Mouse (Mus musculus): ENCODE measurements around the gene Dnpep. TPM values are rescaled to one million over a fixed set of nuclear protein-coding genes. Genes with fewer than 3 reads are reported as not detected.

Dnpep gene
- polyA plus RNA-seq, 1 experiment from 2014 or later, result 110 TPM

DNA sequence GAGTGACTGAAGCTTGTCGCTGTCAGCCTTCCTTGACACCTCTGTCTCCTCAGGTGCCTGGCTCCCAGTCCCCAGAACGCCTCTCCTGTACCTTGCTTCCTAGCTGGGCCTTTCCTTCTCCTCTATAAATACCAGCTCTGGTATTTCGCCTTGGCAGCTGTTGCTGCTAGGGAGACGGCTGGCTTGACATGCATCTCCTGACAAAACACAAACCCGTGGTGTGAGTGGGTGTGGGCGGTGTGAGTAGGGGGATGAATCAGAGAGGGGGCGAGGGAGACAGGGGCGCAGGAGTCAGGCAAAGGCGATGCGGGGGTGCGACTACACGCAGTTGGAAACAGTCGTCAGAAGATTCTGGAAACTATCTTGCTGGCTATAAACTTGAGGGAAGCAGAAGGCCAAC is 41.6 kb upstream of the Dnpep start:
- H3K9me3 ChIP-seq (ENCODE audit: low read depth, low read length), result no peaks in the 10 kb centered on the region
- H3K4me2 ChIP-seq, result no peak overlapping the region
- peaks cover 8% of the 10 kb centered on the region; the same call in 1 of the 2 replicates for H3K4me1 ChIP-seq (ENCODE audit: insufficient read depth)
- no peaks in the 10 kb centered on the region for H3K36me3 ChIP-seq (ENCODE audit: insufficient read depth)
- H3K9ac ChIP-seq, result no peak overlapping the region
- H3K27ac ChIP-seq (ENCODE audit: low read depth), result peak overlapping the region; percentile 0; the same call in 1 of the 2 replicates
- ATAC-seq (ENCODE audit: insufficient read depth), result peak; percentile 38; the same call in 1 of the 2 replicates
- 35% methylated on average over 13 of the region's 13 CpGs for WGBS
- no peak overlapping the region for H3K4me3 ChIP-seq (ENCODE audit: low read depth, low read length)
- TF ChIP-seq CTCF (IDR thresholded peaks at IDR 0.05; ENCODE audit: low read depth), result no peak
- DNase-seq, result peak; percentile 59
- peaks cover 22% of the 10 kb centered on the region for H3K27me3 ChIP-seq (ENCODE audit: insufficient read depth, low read length)

- ATAC-seq (ENCODE audit: insufficient read depth), result no peak
- H3K9ac ChIP-seq, result no peak overlapping the region
- no peak overlapping the region for H3K27ac ChIP-seq (ENCODE audit: low read depth)
- no peak for DNase-seq
- no peak overlapping the region for H3K4me2 ChIP-seq
- H3K36me3 ChIP-seq (ENCODE audit: insufficient read depth), result no peaks in the 10 kb centered on the region
- TF ChIP-seq CTCF (IDR thresholded peaks at IDR 0.05; ENCODE audit: low read depth), result no peak
- WGBS, result 67% methylated on average over 4 of the region's 4 CpGs
- H3K27me3 ChIP-seq (ENCODE audit: insufficient read depth, low read length), result peaks cover 22% of the 10 kb centered on the region
- peaks cover 8% of the 10 kb centered on the region; the same call in 1 of the 2 replicates for H3K4me1 ChIP-seq (ENCODE audit: insufficient read depth)
- H3K9me3 ChIP-seq (ENCODE audit: low read depth, low read length), result no peaks in the 10 kb centered on the region
- H3K4me3 ChIP-seq (ENCODE audit: low read depth, low read length), result no peak overlapping the region
Measured at GRCm38 (mm10) chr1:75358009-75358408, 40.2 kb upstream of the Dnpep start.

DNA sequence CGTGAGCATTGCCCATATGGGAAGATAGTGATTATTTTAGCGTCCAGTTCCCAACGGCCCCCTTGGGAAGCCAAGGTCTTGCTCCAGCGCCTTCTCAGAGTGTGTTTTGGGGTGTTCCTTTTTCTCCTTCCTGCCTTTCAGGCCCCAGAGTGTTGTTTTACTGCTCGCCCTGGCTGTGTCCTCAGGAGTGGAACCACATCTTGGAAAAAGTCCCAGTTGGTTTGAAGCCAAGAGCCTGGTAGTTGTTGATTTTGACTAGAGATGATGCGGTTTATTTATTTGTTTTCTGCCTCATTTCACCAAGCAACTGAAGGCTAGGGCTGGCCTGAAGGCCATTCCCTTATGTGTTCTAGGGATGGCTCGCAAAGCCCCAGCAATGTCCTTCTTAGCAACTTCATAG is 39.5 kb upstream of the Dnpep start:
- no peak overlapping the region for H3K27ac ChIP-seq (ENCODE audit: low read depth)
- peaks cover 8% of the 10 kb centered on the region; the same call in 1 of the 2 replicates for H3K4me1 ChIP-seq (ENCODE audit: insufficient read depth)
- H3K9me3 ChIP-seq (ENCODE audit: low read depth, low read length), result no peaks in the 10 kb centered on the region
- H3K27me3 ChIP-seq (ENCODE audit: insufficient read depth, low read length), result peaks cover 22% of the 10 kb centered on the region
- no peak overlapping the region for H3K4me3 ChIP-seq (ENCODE audit: low read depth, low read length)
- H3K4me2 ChIP-seq, result no peak overlapping the region
- 50% methylated on average over 7 of the region's 7 CpGs for WGBS
- H3K9ac ChIP-seq, result no peak overlapping the region
- DNase-seq (peak; percentile 84), ATAC-seq (ENCODE audit: insufficient read depth) (no peak)
- TF ChIP-seq CTCF (IDR thresholded peaks at IDR 0.05; ENCODE audit: low read depth), result no peak
- H3K36me3 ChIP-seq (ENCODE audit: insufficient read depth), result no peaks in the 10 kb centered on the region

GRCm38 (mm10) chr1:75349275-75349674 is 31.5 kb upstream of the Dnpep start:
- whole genome bisulfite sequencing, result 29% methylated on average over 5 of the region's 5 CpGs
- Histone ChIP-seq H3K4me2 (no peak overlapping the region), H3K27ac (ENCODE audit: low read depth) (peak overlapping the region; percentile 30; the same call in 1 of the 2 replicates), H3K4me3 (ENCODE audit: low read depth, low read length) (no peak overlapping the region), H3K9me3 (ENCODE audit: low read depth, low read length) (no peaks in the 10 kb centered on the region), H3K36me3 (ENCODE audit: insufficient read depth) (no peaks in the 10 kb centered on the region), H3K9ac (no peak overlapping the region), H3K4me1 (ENCODE audit: insufficient read depth) (peaks cover 14% of the 10 kb centered on the region), H3K27me3 (ENCODE audit: insufficient read depth, low read length) (no peaks in the 10 kb centered on the region)
- DNase-seq (no peak), ATAC-seq (ENCODE audit: insufficient read depth) (0 out of 2 replicates have a peak, but pooled peaks have one; percentile 26)
- TF ChIP-seq CTCF (IDR thresholded peaks at IDR 0.05; ENCODE audit: low read depth), result no peak

GRCm38 (mm10) chr1:75347279-75347678 is 29.5 kb upstream of the Dnpep start:
- Histone ChIP-seq H3K4me2 (no peak overlapping the region), H3K9ac (no peak overlapping the region)
- no peak for ATAC-seq (ENCODE audit: insufficient read depth)

GRCm38 (mm10) chr1:75345036-75345935 is 27.5 kb upstream of the Dnpep start:
- Histone ChIP-seq H3K4me1 (ENCODE audit: insufficient read depth) (peaks cover 21% of the 10 kb centered on the region), H3K4me3 (ENCODE audit: low read depth, low read length) (no peak overlapping the region), H3K27me3 (ENCODE audit: insufficient read depth, low read length) (peaks cover 4% of the 10 kb centered on the region; the same call in 1 of the 2 replicates), H3K9me3 (ENCODE audit: low read depth, low read length) (no peaks in the 10 kb centered on the region), H3K4me2 (peak overlapping the region; percentile 28), H3K9ac (no peak overlapping the region), H3K27ac (ENCODE audit: low read depth) (peak overlapping the region; percentile 37), H3K36me3 (ENCODE audit: insufficient read depth) (no peaks in the 10 kb centered on the region)
- DNase-seq (peak; percentile 34), ATAC-seq (ENCODE audit: insufficient read depth) (peak; percentile 19; the same call in 1 of the 2 replicates)
- TF ChIP-seq CTCF (IDR thresholded peaks at IDR 0.05; ENCODE audit: low read depth), result peak; percentile 26
- WGBS, result 43% methylated on average over 20 of the region's 20 CpGs

More at GRCm38 (mm10) chr1:75347279-75347678, 29.5 kb upstream of the Dnpep start:
- H3K9me3 ChIP-seq (ENCODE audit: low read depth, low read length), result no peaks in the 10 kb centered on the region
- peak; percentile 48 for DNase-seq
- peaks cover 21% of the 10 kb centered on the region for H3K4me1 ChIP-seq (ENCODE audit: insufficient read depth)
- H3K27ac ChIP-seq (ENCODE audit: low read depth), result peak overlapping the region; percentile 32; the same call in 1 of the 2 replicates
- no peaks in the 10 kb centered on the region for H3K27me3 ChIP-seq (ENCODE audit: insufficient read depth, low read length)
- WGBS, result 53% methylated on average over 5 of the region's 5 CpGs
- H3K36me3 ChIP-seq (ENCODE audit: insufficient read depth), result no peaks in the 10 kb centered on the region
- no peak for TF ChIP-seq CTCF (IDR thresholded peaks at IDR 0.05; ENCODE audit: low read depth)
- H3K4me3 ChIP-seq (ENCODE audit: low read depth, low read length), result no peak overlapping the region
